Mouse (Mus musculus) CH12.LX (cell line): ENCODE measurements around the gene Mageb3. TPM values are rescaled to one million over a fixed set of nuclear protein-coding genes. Genes with fewer than 3 reads are reported as not detected.

Source experiments
- DNase-seq: peaks from one replicate; pipeline ENCODE4 v3.0.0-alpha.2; 2013; ENCODE audit errors: extremely low read depth
- H3K27ac ChIP-seq: 2 replicates; pipeline ENCODE4 v1.5.1; 2012; ENCODE audit warnings: low read depth, mild to moderate bottlenecking, control low read depth, moderate library complexity; ENCODE audit not compliant: insufficient read depth
- H3K27me3 ChIP-seq: replicated peaks from 2 replicates; pipeline ENCODE3; 2012; ENCODE audit warnings: inconsistent platforms
- H3K36me3 ChIP-seq, 2 experiments: replicated peaks in 1 of 2; 2 replicates each; pipeline versions ENCODE3 to v1.6.1; 2012; ENCODE audit warnings: inconsistent platforms in 1 of 2, low read length in 1 of 2, mild to moderate bottlenecking in 1 of 2, mixed read lengths in 1 of 2, moderate library complexity in 1 of 2; ENCODE audit not compliant: control insufficient read depth in 1 of 2, insufficient read depth in 1 of 2
- H3K4me1 ChIP-seq, 2 experiments: 2 replicates each; pipeline ENCODE4 v1.6.1; 2012; ENCODE audit warnings: inconsistent platforms in 1 of 2, moderate library complexity in 1 of 2; ENCODE audit not compliant: insufficient read depth in 2 of 2, control insufficient read depth in 1 of 2
- H3K4me2 ChIP-seq: 2 replicates; pipeline ENCODE4 v1.6.1; 2012; ENCODE audit warnings: low read depth, mild to moderate bottlenecking, control low read depth; ENCODE audit not compliant: poor library complexity, insufficient read depth, severe bottlenecking
- H3K4me3 ChIP-seq, 3 experiments: fragments of 150-350 bp in 1 of 3; sonication (generic) in 1 of 3; replicated peaks in 1 of 3; 2 replicates each; pipeline versions ENCODE3 to v1.5.1; 2011 to 2012; ENCODE audit warnings: low read depth in 2 of 3, low read length in 2 of 3, mild to moderate bottlenecking in 2 of 3, moderate library complexity in 2 of 3, control low read depth in 1 of 3, improper control_type of control experiment in 1 of 3, inconsistent platforms in 1 of 3, mixed read lengths in 1 of 3; ENCODE audit not compliant: poor library complexity in 1 of 3
- H3K79me2 ChIP-seq: replicated peaks from 2 replicates; pipeline ENCODE4 v1.6.1; 2012; ENCODE audit warnings: mild to moderate bottlenecking, moderate library complexity; ENCODE audit not compliant: control insufficient read depth, poor library complexity, insufficient read depth, severe bottlenecking; ENCODE audit errors: extremely low read depth
- H3K9ac ChIP-seq: 2 replicates; pipeline ENCODE4 v1.6.1; 2012; ENCODE audit warnings: low read depth, mild to moderate bottlenecking, control low read depth, moderate library complexity; ENCODE audit not compliant: insufficient read depth
- H3K9me3 ChIP-seq: replicated peaks from 2 replicates; pipeline ENCODE3; 2012; ENCODE audit warnings: low read length, inconsistent platforms, mixed read lengths
- BHLHE40 ChIP-seq: IDR thresholded peaks from 2 replicates; pipeline ENCODE4 v1.6.1; 2011; ENCODE audit warnings: mild to moderate bottlenecking, low read depth, low read length, improper control_type of control experiment
- CHD1 ChIP-seq: IDR thresholded peaks from 2 replicates; pipeline ENCODE4 v1.6.1; 2012; ENCODE audit warnings: low read depth, low read length, improper control_type of control experiment, inconsistent platforms
- CTCF ChIP-seq, 2 experiments: IDR thresholded peaks in 1 of 2; conservative IDR thresholded peaks in 1 of 2; 2 replicates each; pipeline ENCODE4 v1.5.1; 2011 to 2012; ENCODE audit warnings: low read depth in 2 of 2, low read length in 2 of 2, improper control_type of control experiment in 1 of 2, inconsistent platforms in 1 of 2, mild to moderate bottlenecking in 1 of 2, moderate library complexity in 1 of 2
- E2F4 ChIP-seq: IDR thresholded peaks from 2 replicates; pipeline ENCODE4 v1.6.1; 2011; ENCODE audit warnings: low read depth, low read length, improper control_type of control experiment; ENCODE audit not compliant: insufficient replicate concordance
- ELF1 ChIP-seq: IDR thresholded peaks from 2 replicates; pipeline ENCODE4 v1.6.1; 2014; ENCODE audit warnings: low read depth, mild to moderate bottlenecking, inconsistent platforms, low read length, improper control_type of control experiment
- EP300 ChIP-seq: IDR thresholded peaks from 2 replicates; pipeline ENCODE4 v1.6.1; 2011; ENCODE audit warnings: low read length, improper control_type of control experiment
- ETS1 ChIP-seq: conservative IDR thresholded peaks from 2 replicates; pipeline ENCODE4 v1.6.1; 2012; ENCODE audit warnings: low read depth, mild to moderate bottlenecking, inconsistent platforms, low read length, improper control_type of control experiment, moderate library complexity
- GABPA ChIP-seq: IDR thresholded peaks from 2 replicates; pipeline ENCODE4 v1.6.1; 2012; ENCODE audit warnings: low read depth, low read length, improper control_type of control experiment, inconsistent platforms; ENCODE audit not compliant: insufficient replicate concordance
- HCFC1 ChIP-seq: IDR thresholded peaks from 2 replicates; pipeline ENCODE4 v1.6.1; 2012; ENCODE audit warnings: low read depth, mild to moderate bottlenecking, inconsistent platforms, low read length, improper control_type of control experiment
- IRF4 ChIP-seq: IDR thresholded peaks from 2 replicates; pipeline ENCODE4 v1.6.1; 2014; ENCODE audit warnings: low read depth, mild to moderate bottlenecking, inconsistent platforms, low read length, improper control_type of control experiment
- JUND ChIP-seq: conservative IDR thresholded peaks from 2 replicates; pipeline ENCODE4 v1.6.1; 2011; ENCODE audit warnings: low read depth, low read length, improper control_type of control experiment
- KAT2A ChIP-seq: IDR thresholded peaks from 2 replicates; pipeline ENCODE4 v1.6.1; 2012; ENCODE audit warnings: low read length, improper control_type of control experiment, inconsistent platforms; ENCODE audit not compliant: insufficient replicate concordance
- MAX ChIP-seq: IDR thresholded peaks from 2 replicates; pipeline ENCODE4 v1.6.1; 2011; ENCODE audit warnings: low read length, improper control_type of control experiment
- MYC ChIP-seq: IDR thresholded peaks from 2 replicates; pipeline ENCODE4 v1.6.1; 2011; ENCODE audit warnings: low read depth, mild to moderate bottlenecking, improper control_type of control experiment, low read length
- NELFE ChIP-seq: IDR thresholded peaks from 2 replicates; pipeline ENCODE4 v1.6.1; 2011; ENCODE audit warnings: low read depth, low read length, improper control_type of control experiment
- NRF1 ChIP-seq: IDR thresholded peaks from 2 replicates; pipeline ENCODE4 v1.6.1; 2014; ENCODE audit warnings: low read depth, mild to moderate bottlenecking, inconsistent platforms, low read length, improper control_type of control experiment, moderate library complexity
- PAX5 ChIP-seq: IDR thresholded peaks from 2 replicates; pipeline ENCODE4 v1.6.1; 2012; ENCODE audit warnings: low read length, inconsistent platforms, mixed read lengths
- POLR2A ChIP-seq: IDR thresholded peaks from 2 replicates; pipeline ENCODE4 v1.6.1; 2011; ENCODE audit warnings: low read depth, mild to moderate bottlenecking, improper control_type of control experiment, low read length
- POLR2AphosphoS2 ChIP-seq: IDR thresholded peaks from 2 replicates; pipeline ENCODE4 v1.6.1; 2011; ENCODE audit warnings: low read depth, low read length, improper control_type of control experiment
- RAD21 ChIP-seq: IDR thresholded peaks from 2 replicates; pipeline ENCODE4 v1.6.1; 2011; ENCODE audit warnings: low read depth, mild to moderate bottlenecking, low read length, improper control_type of control experiment, moderate library complexity
- RCOR1 ChIP-seq: conservative IDR thresholded peaks from 2 replicates; pipeline ENCODE4 v1.6.1; 2012; ENCODE audit warnings: low read depth, mild to moderate bottlenecking, inconsistent platforms, low read length, improper control_type of control experiment
- UBTF ChIP-seq: IDR thresholded peaks from 2 replicates; pipeline ENCODE4 v1.6.1; 2012; ENCODE audit warnings: low read depth, mild to moderate bottlenecking, inconsistent platforms, low read length, improper control_type of control experiment, moderate library complexity
- USF1 ChIP-seq: IDR thresholded peaks from 2 replicates; pipeline ENCODE4 v1.6.1; 2014; ENCODE audit warnings: low read depth, mild to moderate bottlenecking, inconsistent platforms, low read length, improper control_type of control experiment
- ZKSCAN1 ChIP-seq: IDR thresholded peaks from 2 replicates; pipeline ENCODE4 v1.6.1; 2012; ENCODE audit warnings: low read depth, inconsistent platforms, low read length, improper control_type of control experiment, borderline replicate concordance
- ZMIZ1 ChIP-seq: IDR thresholded peaks from 2 replicates; pipeline ENCODE4 v1.6.1; 2012; ENCODE audit warnings: low read depth, mild to moderate bottlenecking, inconsistent platforms, low read length, improper control_type of control experiment
- ZNF384 ChIP-seq: IDR thresholded peaks from 2 replicates; pipeline ENCODE4 v1.6.1; 2012; ENCODE audit warnings: low read depth, low read length, improper control_type of control experiment, inconsistent platforms
- dilution Hi-C: fragments of 300-500 bp; cut with MboI; formaldehyde crosslinking; loops from 2 replicates; pipeline ENCODE4 v1.14.3; 2020; ENCODE audit warnings: low sequenced_read_pairs; ENCODE audit not compliant: extremely low pct_unique_long_range_greater_than_20kb, extremely low pct_ligation_motif_present
- in situ Hi-C: fragments of 300-500 bp; cut with MboI; formaldehyde crosslinking; loops from 3 replicates; pipeline ENCODE4 v1.14.3; 2019; ENCODE audit warnings: low sequenced_read_pairs, low pct_ligation_motif_present, low pct_unique_long_range_greater_than_20kb, mixed read lengths
- polyA plus RNA-seq: library from polyadenylated mRNA; unstranded; fragments of >175 nt; gene quantifications from 2 replicates; pipeline ENCODE4 v1.2.1, GENCODE M21; 2012; ENCODE audit warnings: low read depth; ENCODE audit not compliant: insufficient read length
- total RNA-seq, 2 experiments: library from RNA; depleted of rRNA; stranded (reverse); fragments of 300-350 nt in 1 of 2; fragments of >200 nt in 1 of 2; gene quantifications; 2 replicates each; pipeline ENCODE4 v1.2.3; 2012 to 2014

Gene Mageb3
- total and polyA plus RNA-seq, 3 experiments, result not detected

DNA sequence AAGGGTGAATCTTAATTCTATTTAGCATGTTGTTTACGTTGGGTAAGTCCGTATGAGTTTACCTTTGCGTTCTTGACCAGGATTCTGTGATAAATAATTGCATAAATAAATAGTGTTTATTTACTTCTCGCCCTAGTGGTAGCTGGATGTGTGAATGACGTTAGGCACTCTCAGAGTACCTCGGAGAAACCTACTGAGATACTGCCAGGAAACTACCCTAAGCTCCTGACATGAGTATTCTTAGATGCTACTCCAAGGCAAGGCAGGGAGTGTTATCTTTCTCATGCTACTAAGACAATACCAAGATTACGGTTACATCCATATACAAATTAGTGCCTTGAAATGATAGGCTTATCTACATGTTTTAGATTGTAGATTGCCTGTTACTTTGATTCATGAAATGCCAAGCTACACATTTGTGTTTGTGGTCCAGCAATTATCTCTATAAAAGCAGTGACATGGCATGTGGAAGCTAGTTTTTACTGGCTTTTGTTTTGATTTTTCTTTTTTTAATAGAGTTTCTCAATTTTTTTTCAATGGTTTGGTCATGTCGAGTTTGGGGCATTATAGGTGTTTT lies 1.4 kb upstream of the Mageb3 start:
- peak overlapping the region; percentile 81 for H3K9ac ChIP-seq
- no peak overlapping the region for H3K27ac ChIP-seq
- peak; percentile 12 for DNase-seq
- H3K4me2 ChIP-seq, result peak overlapping the region; percentile 37
- in situ Hi-C loops, result no loop called here
- dilution Hi-C loops, result no loop called here
- peaks cover 44% of the 10 kb centered on the region for H3K79me2 ChIP-seq
- H3K9me3 ChIP-seq, result no peaks in the 10 kb centered on the region
- peaks cover 2 to 22% of the 10 kb centered on the region in 2 experiments; a peak in 3 of 4 replicates for H3K4me1 ChIP-seq
- H3K36me3 ChIP-seq, result peaks cover 4 to 22% of the 10 kb centered on the region in 2 experiments
- H3K4me3 ChIP-seq, result peak overlapping the region; percentile 70 to 99 (median 86)
- H3K27me3 ChIP-seq, result no peaks in the 10 kb centered on the region
- TF ChIP-seq MAX, result no peak
- no peak for TF ChIP-seq POLR2AphosphoS2
- TF ChIP-seq UBTF, result no peak
- no peak for TF ChIP-seq ZMIZ1
- TF ChIP-seq NRF1, result no peak
- no peak for TF ChIP-seq GABPA
- no peak for TF ChIP-seq IRF4
- no peak for TF ChIP-seq ZNF384
- TF ChIP-seq KAT2A, result no peak
- TF ChIP-seq ZKSCAN1, result no peak
- no peak for TF ChIP-seq JUND
- TF ChIP-seq ETS1, result no peak
- no peak for TF ChIP-seq PAX5
- no peak for TF ChIP-seq ELF1
- TF ChIP-seq NELFE, result no peak
- no peak for TF ChIP-seq RAD21
- no peak for TF ChIP-seq HCFC1
- no peak for TF ChIP-seq MYC
- no peak for TF ChIP-seq CTCF (conservative IDR thresholded peaks at IDR 0.05 in 1 of 2, IDR thresholded peaks at IDR 0.05 in 1 of 2; ENCODE audit: low read depth in 2 of 2, low read length in 2 of 2)

- H3K36me3 ChIP-seq, result peaks cover 0 to 17% of the 10 kb centered on the region in 2 experiments
- H3K9me3 ChIP-seq, result no peaks in the 10 kb centered on the region
- peak overlapping the region; percentile 59 for H3K27ac ChIP-seq
- peak overlapping the region; percentile 70 to 99 (median 86) for H3K4me3 ChIP-seq
- dilution Hi-C loops, result no loop called here
- H3K4me1 ChIP-seq, result peaks cover 2 to 22% of the 10 kb centered on the region in 2 experiments; a peak in 3 of 4 replicates
- peak; percentile 90 for DNase-seq
- peaks cover 41% of the 10 kb centered on the region for H3K79me2 ChIP-seq
- H3K27me3 ChIP-seq, result no peaks in the 10 kb centered on the region
- H3K9ac ChIP-seq, result peak overlapping the region; percentile 81
- in situ Hi-C loops, result no loop called here
- H3K4me2 ChIP-seq, result peak overlapping the region; percentile 37; the same call in 1 of the 2 replicates
- TF ChIP-seq GABPA, result no peak
- TF ChIP-seq KAT2A, result 0 out of 2 replicates have a peak, but pooled peaks have one; percentile 58
- TF ChIP-seq RAD21, result no peak
- peak; percentile 74; the same call in 1 of the 2 replicates for TF ChIP-seq UBTF
- no peak; the same call in 1 of the 2 replicates for TF ChIP-seq ZNF384
- TF ChIP-seq ZKSCAN1, result no peak; the same call in 1 of the 2 replicates
- TF ChIP-seq JUND, result no peak
- TF ChIP-seq MYC, result 0 out of 2 replicates have a peak, but pooled peaks have one; percentile 13
- TF ChIP-seq USF1, result no peak
- TF ChIP-seq EP300, result peak; percentile 26; the same call in 1 of the 2 replicates
- peak; percentile 67 for TF ChIP-seq POLR2A
- TF ChIP-seq ELF1, result no peak; the same call in 1 of the 2 replicates
- peak; percentile 72 for TF ChIP-seq HCFC1
- TF ChIP-seq NRF1, result peak; percentile 90
- TF ChIP-seq ETS1, result no peak
- TF ChIP-seq BHLHE40, result no peak; the same call in none of the 2 replicates
- no peak; the same call in 1 of the 2 replicates for TF ChIP-seq CHD1
- peak; percentile 45; the same call in 1 of the 2 replicates for TF ChIP-seq RCOR1
- TF ChIP-seq ZMIZ1, result peak; percentile 56
- TF ChIP-seq E2F4, result peak; percentile 77; the same call in 1 of the 2 replicates
- TF ChIP-seq CTCF (conservative IDR thresholded peaks at IDR 0.05 in 1 of 2, IDR thresholded peaks at IDR 0.05 in 1 of 2; ENCODE audit: low read depth in 2 of 2, low read length in 2 of 2), result no peak
- TF ChIP-seq MAX, result peak; percentile 66; the same call in 1 of the 2 replicates
Measured at GRCm38 (mm10) chr2:121956224-121957018, 529 bp upstream of the Mageb3 start.
